Mouse (Mus musculus): Measurements from ENCODE around the gene Aak1. TPM values are rescaled to one million over a fixed set of nuclear protein-coding genes. Genes with fewer than 3 reads are reported as not detected.

Gene Aak1
- polyA plus RNA-seq, 1 experiment, result 43.4 TPM

DNA sequence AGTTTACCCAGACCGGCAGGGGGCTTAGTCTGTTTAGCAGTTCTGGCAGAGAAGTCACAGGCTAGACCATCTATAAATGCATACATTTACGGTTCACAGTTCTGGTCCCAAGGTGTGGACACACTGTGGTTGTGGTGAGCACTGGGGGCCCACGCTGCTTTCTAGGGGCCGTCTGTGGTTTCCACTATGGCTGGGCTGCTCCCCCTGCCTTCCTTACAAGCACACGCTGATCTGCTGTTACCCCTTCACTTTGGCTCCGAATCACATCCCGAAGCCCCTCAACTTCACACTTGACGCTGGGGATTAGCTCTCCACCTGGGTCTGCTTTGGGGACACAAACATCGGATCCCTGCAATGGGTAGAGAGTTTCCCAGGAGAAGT, 26.3 kb upstream of the Aak1 start:
- Histone ChIP-seq H3K27ac (ENCODE audit: control insufficient read depth, insufficient read depth, low read depth, low read length) (no peak overlapping the region), H3K36me3 (ENCODE audit: control insufficient read depth, insufficient read depth, low read length) (no peaks in the 10 kb centered on the region), H3K4me3 (ENCODE audit: control insufficient read depth, low read depth, low read length) (no peak overlapping the region), H3K4me1 (ENCODE audit: control insufficient read depth, insufficient read depth, low read length) (peaks cover 5% of the 10 kb centered on the region), H3K27me3 (ENCODE audit: control insufficient read depth, insufficient read depth, low read length) (no peaks in the 10 kb centered on the region)
- TF ChIP-seq POLR2A (IDR thresholded peaks at IDR 0.05; ENCODE audit: control insufficient read depth, low read depth, low read length), result no peak
- no peak for TF ChIP-seq CTCF (IDR thresholded peaks at IDR 0.05; ENCODE audit: control insufficient read depth, insufficient read depth, insufficient replicate concordance, low read depth, low read length)

DNA sequence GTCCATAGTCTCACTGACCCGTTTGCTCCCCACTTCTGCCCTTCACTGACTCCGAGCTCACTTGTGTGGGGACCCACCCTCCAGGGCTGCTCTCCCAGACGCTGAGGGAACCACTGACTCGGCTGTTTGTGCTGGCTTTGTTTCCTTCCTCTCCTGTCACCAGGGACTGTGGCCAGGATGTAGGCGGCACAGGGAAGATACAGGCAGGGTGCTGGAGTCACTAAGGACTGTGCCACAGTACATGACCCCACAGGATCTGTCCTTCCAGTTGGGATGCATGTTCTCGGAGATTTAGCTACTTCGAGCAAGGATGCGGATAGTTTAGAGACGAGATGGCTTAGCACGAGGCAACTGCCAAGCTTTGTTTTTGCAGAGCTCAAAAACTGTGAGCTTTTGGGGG, 25.5 kb upstream of the Aak1 start:
- TF ChIP-seq POLR2A (IDR thresholded peaks at IDR 0.05; ENCODE audit: control insufficient read depth, low read depth, low read length), result no peak
- TF ChIP-seq CTCF (IDR thresholded peaks at IDR 0.05; ENCODE audit: control insufficient read depth, insufficient read depth, insufficient replicate concordance, low read depth, low read length), result no peak
- Histone ChIP-seq H3K36me3 (ENCODE audit: control insufficient read depth, insufficient read depth, low read length) (no peaks in the 10 kb centered on the region), H3K27me3 (ENCODE audit: control insufficient read depth, insufficient read depth, low read length) (no peaks in the 10 kb centered on the region), H3K4me3 (ENCODE audit: control insufficient read depth, low read depth, low read length) (no peak overlapping the region), H3K4me1 (ENCODE audit: control insufficient read depth, insufficient read depth, low read length) (peaks cover 5% of the 10 kb centered on the region), H3K27ac (ENCODE audit: control insufficient read depth, insufficient read depth, low read depth, low read length) (no peak overlapping the region)

DNA sequence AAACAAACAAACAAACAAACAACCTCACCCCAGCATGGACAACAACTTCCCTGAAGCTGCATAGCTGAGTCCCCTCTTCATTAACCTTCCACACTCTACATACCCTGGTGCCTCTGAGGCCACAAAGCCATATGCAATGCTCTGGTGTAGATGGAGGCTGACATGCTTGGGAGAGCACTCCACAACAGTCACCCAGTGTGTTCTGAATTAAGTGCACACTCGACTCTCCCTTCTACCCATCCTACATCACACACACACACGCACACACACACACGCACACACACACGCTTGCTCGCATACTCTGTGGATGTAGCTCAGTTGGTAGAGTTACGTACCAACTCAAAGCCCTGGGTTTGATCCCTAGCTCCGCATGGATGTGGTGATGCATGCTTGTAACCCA, 24.9 kb upstream of the Aak1 start:
- Histone ChIP-seq H3K4me1 (ENCODE audit: control insufficient read depth, insufficient read depth, low read length) (peaks cover 5% of the 10 kb centered on the region), H3K36me3 (ENCODE audit: control insufficient read depth, insufficient read depth, low read length) (no peaks in the 10 kb centered on the region), H3K27ac (ENCODE audit: control insufficient read depth, insufficient read depth, low read depth, low read length) (no peak overlapping the region), H3K27me3 (ENCODE audit: control insufficient read depth, insufficient read depth, low read length) (no peaks in the 10 kb centered on the region), H3K4me3 (ENCODE audit: control insufficient read depth, low read depth, low read length) (no peak overlapping the region)
- TF ChIP-seq CTCF (IDR thresholded peaks at IDR 0.05; ENCODE audit: control insufficient read depth, insufficient read depth, insufficient replicate concordance, low read depth, low read length) (no peak), POLR2A (IDR thresholded peaks at IDR 0.05; ENCODE audit: control insufficient read depth, low read depth, low read length) (no peak)

DNA sequence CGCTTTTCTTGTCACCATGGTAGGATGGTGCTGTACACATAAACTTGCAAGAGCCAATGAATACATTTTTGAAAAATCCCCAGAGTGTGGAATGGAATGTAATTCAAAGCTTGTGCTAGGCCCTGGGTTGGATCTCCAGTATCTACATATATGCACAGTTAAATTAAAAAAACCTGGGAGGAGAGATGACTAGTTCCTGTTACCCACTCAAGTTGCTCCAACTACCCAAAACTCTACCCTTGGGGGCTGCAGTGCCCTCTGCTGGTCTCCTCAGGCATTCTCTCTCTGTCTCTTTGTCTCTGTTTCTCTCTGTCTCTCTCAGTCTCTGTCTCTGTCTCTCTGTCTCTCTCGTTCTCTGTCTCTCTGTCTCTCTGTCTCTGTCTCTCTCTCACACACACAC, 21.9 kb upstream of the Aak1 start:
- H3K36me3 ChIP-seq (ENCODE audit: control insufficient read depth, insufficient read depth, low read length), result no peaks in the 10 kb centered on the region
- H3K4me3 ChIP-seq (ENCODE audit: control insufficient read depth, low read depth, low read length), result no peak overlapping the region
- peaks cover under 1% of the 10 kb centered on the region for H3K4me1 ChIP-seq (ENCODE audit: control insufficient read depth, insufficient read depth, low read length)
- no peak overlapping the region for H3K27ac ChIP-seq (ENCODE audit: control insufficient read depth, insufficient read depth, low read depth, low read length)
- H3K27me3 ChIP-seq (ENCODE audit: control insufficient read depth, insufficient read depth, low read length), result no peaks in the 10 kb centered on the region
- TF ChIP-seq POLR2A (IDR thresholded peaks at IDR 0.05; ENCODE audit: control insufficient read depth, low read depth, low read length) (no peak), CTCF (IDR thresholded peaks at IDR 0.05; ENCODE audit: control insufficient read depth, insufficient read depth, insufficient replicate concordance, low read depth, low read length) (no peak)

DNA sequence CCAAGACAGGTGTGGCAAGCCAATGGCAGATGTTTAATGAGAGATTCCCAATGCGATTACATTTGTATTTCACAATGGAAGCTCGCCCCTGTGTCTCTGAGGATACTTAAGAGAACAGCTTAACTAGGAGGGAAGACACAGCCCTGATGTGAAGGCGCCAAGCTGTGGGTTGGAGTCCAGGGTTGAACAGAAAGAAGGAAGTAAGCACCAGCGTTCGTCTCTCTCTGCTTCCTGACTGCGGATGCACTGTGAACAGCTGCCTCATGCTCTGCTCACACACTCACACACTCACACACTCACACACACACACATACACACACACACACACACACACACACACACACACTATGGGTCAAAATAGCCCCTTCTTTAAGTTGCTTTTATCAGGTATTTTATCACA, 19.5 kb upstream of the Aak1 start:
- Histone ChIP-seq H3K4me1 (ENCODE audit: control insufficient read depth, insufficient read depth, low read length) (no peaks in the 10 kb centered on the region), H3K27ac (ENCODE audit: control insufficient read depth, insufficient read depth, low read depth, low read length) (no peak overlapping the region), H3K27me3 (ENCODE audit: control insufficient read depth, insufficient read depth, low read length) (no peaks in the 10 kb centered on the region), H3K4me3 (ENCODE audit: control insufficient read depth, low read depth, low read length) (no peak overlapping the region), H3K36me3 (ENCODE audit: control insufficient read depth, insufficient read depth, low read length) (no peaks in the 10 kb centered on the region)
- no peak for TF ChIP-seq CTCF (IDR thresholded peaks at IDR 0.05; ENCODE audit: control insufficient read depth, insufficient read depth, insufficient replicate concordance, low read depth, low read length)
- TF ChIP-seq POLR2A (IDR thresholded peaks at IDR 0.05; ENCODE audit: control insufficient read depth, low read depth, low read length), result no peak

DNA sequence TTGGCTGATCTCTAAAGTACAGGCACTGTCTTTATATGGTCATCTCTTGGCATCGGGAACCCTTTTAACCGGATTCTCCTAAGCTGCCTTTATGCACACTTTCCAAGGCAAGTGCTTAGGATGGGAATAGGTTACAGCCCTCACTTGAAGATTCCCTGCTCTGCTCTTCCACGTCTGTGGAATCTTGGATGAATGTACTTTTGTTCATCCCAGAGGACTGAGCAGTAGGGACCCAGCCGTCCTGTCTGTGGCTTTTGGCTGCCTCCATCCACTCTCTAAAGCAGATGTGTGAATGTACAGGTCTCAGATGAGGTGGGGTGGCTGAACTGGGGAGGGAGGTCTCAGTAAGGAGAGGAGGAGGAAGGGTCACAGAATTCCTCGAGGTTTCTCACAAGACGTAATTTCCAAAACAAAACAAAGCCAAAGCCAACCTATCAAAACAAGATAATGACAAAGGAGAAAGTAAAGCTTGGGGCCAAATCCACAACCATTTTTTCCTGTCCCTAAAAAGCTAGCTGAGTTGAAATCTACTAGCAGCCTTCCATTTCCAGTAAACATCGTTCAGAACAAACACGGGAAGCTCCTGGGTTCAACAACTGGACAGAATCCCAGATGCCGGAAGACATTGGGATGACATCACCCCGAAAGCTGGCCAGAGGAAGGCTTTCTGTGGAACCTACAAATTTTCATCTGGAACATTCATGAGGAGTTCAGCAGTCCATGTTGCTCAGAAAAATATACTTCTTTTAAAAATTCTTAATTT, 18.4 kb upstream of the Aak1 start:
- H3K36me3 ChIP-seq (ENCODE audit: control insufficient read depth, insufficient read depth, low read length), result no peaks in the 10 kb centered on the region
- no peaks in the 10 kb centered on the region for H3K4me1 ChIP-seq (ENCODE audit: control insufficient read depth, insufficient read depth, low read length)
- H3K27me3 ChIP-seq (ENCODE audit: control insufficient read depth, insufficient read depth, low read length), result no peaks in the 10 kb centered on the region
- TF ChIP-seq CTCF (IDR thresholded peaks at IDR 0.05; ENCODE audit: control insufficient read depth, insufficient read depth, insufficient replicate concordance, low read depth, low read length) (no peak), POLR2A (IDR thresholded peaks at IDR 0.05; ENCODE audit: control insufficient read depth, low read depth, low read length) (no peak)
- H3K4me3 ChIP-seq (ENCODE audit: control insufficient read depth, low read depth, low read length), result no peak overlapping the region
- no peak overlapping the region for H3K27ac ChIP-seq (ENCODE audit: control insufficient read depth, insufficient read depth, low read depth, low read length)

DNA sequence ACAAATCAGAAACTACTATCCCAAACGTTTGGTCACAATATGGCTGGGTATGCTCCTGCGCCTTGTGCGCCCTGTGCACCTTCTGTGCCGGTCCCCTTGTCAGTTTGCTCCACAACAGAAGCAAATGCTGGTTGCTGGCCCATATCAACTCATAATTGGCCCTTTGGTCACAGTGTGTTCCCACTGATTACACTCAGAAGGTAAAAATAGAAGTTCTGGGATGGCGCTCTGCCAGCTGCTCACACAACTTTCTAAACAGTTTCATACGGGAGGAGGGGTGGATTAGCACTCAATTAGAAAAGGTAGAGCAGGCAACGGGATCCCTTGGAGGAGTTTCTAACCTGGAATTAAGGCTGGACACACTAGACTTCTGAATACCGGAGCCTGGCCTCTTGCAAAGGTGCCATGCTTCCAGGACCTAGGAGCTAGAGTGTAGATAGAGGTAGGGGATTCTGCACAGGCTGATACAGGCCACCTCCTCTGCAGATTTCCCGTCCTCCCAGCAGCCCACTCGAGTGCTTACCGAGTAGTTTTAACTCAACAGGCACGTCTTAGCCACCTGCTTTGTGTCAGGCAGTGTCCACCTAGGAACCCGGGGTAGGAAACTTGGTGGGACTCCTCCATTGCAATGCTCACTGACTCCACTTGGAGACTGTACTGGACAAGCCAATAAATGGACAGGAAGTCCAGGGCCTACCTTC, 16.4 kb upstream of the Aak1 start:
- Histone ChIP-seq H3K4me3 (ENCODE audit: control insufficient read depth, low read depth, low read length) (no peak overlapping the region), H3K27ac (ENCODE audit: control insufficient read depth, insufficient read depth, low read depth, low read length) (no peak overlapping the region), H3K27me3 (ENCODE audit: control insufficient read depth, insufficient read depth, low read length) (no peaks in the 10 kb centered on the region), H3K4me1 (ENCODE audit: control insufficient read depth, insufficient read depth, low read length) (no peaks in the 10 kb centered on the region), H3K36me3 (ENCODE audit: control insufficient read depth, insufficient read depth, low read length) (no peaks in the 10 kb centered on the region)
- TF ChIP-seq CTCF (IDR thresholded peaks at IDR 0.05; ENCODE audit: control insufficient read depth, insufficient read depth, insufficient replicate concordance, low read depth, low read length) (no peak), POLR2A (IDR thresholded peaks at IDR 0.05; ENCODE audit: control insufficient read depth, low read depth, low read length) (no peak)

Measured in testis, adult 2 months (tissue).